Mouse (Mus musculus): ENCODE data around the gene Usf2. TPM values are rescaled to one million over a fixed set of nuclear protein-coding genes. Genes with fewer than 3 reads are reported as not detected.

The Usf2 gene
- polyA plus RNA-seq, 1 experiment: 89.6 TPM

- 83% methylated on average over 4 of the region's 4 CpGs for WGBS
- TF ChIP-seq CTCF (IDR thresholded peaks at IDR 0.05; ENCODE audit: control insufficient read depth, insufficient read depth, low read length): no peak
- TF ChIP-seq POLR2A (IDR thresholded peaks at IDR 0.05; ENCODE audit: borderline replicate concordance, control insufficient read depth, low read depth, low read length): no peak
- Histone ChIP-seq H3K4me1 (ENCODE audit: control insufficient read depth, insufficient read depth, low read length) (no peaks in the 10 kb centered on the region), H3K4me3 (replicated peaks; ENCODE audit: control insufficient read depth, low read depth, low read length) (no peak overlapping the region), H3K27ac (ENCODE audit: control insufficient read depth, insufficient read depth, low read depth, low read length, poor library complexity) (no peak overlapping the region)
Observed at GRCm38 (mm10) chr7:30981703-30982102, 25.1 kb upstream of the Usf2 start.

GRCm38 (mm10) chr7:30973501-30974289 is 17.1 kb upstream of the Usf2 start, which contains the start of gene Fam187b:
TSS of gene Fam187b (plus strand) at chr7:30973790.
- Histone ChIP-seq H3K4me3 (replicated peaks; ENCODE audit: control insufficient read depth, low read depth, low read length) (peak within 1 kb of the TSS; percentile 83), H3K27ac (ENCODE audit: control insufficient read depth, insufficient read depth, low read depth, low read length, poor library complexity) (peak within 1 kb of the TSS; percentile 45; the same call in 1 of the 2 replicates), H3K4me1 (ENCODE audit: control insufficient read depth, insufficient read depth, low read length) (no peaks in the 10 kb centered on the region)
- TF ChIP-seq CTCF (IDR thresholded peaks at IDR 0.05; ENCODE audit: control insufficient read depth, insufficient read depth, low read length): peak; percentile 95
- TF ChIP-seq POLR2A (IDR thresholded peaks at IDR 0.05; ENCODE audit: borderline replicate concordance, control insufficient read depth, low read depth, low read length): peak; percentile 37; the same call in 1 of the 2 replicates
- 1% methylated on average over 37 of the region's 37 CpGs for WGBS

GRCm38 (mm10) chr7:30973251-30973500 is 16.6 kb upstream of the Usf2 start, which contains the start of gene Lsr:
TSS of gene Lsr (minus strand) at chr7:30973464.
- no peak for TF ChIP-seq CTCF (IDR thresholded peaks at IDR 0.05; ENCODE audit: control insufficient read depth, insufficient read depth, low read length)
- H3K4me1 ChIP-seq (ENCODE audit: control insufficient read depth, insufficient read depth, low read length): no peaks in the 10 kb centered on the region
- peak within 1 kb of the TSS; percentile 83 for H3K4me3 ChIP-seq (replicated peaks; ENCODE audit: control insufficient read depth, low read depth, low read length)
- H3K27ac ChIP-seq (ENCODE audit: control insufficient read depth, insufficient read depth, low read depth, low read length, poor library complexity): peak within 1 kb of the TSS; percentile 45; the same call in 1 of the 2 replicates
- 5% methylated on average over 19 of the region's 19 CpGs for WGBS

GRCm38 (mm10) chr7:30972426-30973250 is 16.0 kb upstream of the Usf2 start:
- 26% methylated on average over 41 of the region's 41 CpGs for WGBS
- H3K27ac ChIP-seq (ENCODE audit: control insufficient read depth, insufficient read depth, low read depth, low read length, poor library complexity): peak overlapping the region; percentile 45; the same call in 1 of the 2 replicates
- peak overlapping the region; percentile 16 for H3K4me3 ChIP-seq (replicated peaks; ENCODE audit: control insufficient read depth, low read depth, low read length)
- TF ChIP-seq CTCF (IDR thresholded peaks at IDR 0.05; ENCODE audit: control insufficient read depth, insufficient read depth, low read length) (no peak), POLR2A (IDR thresholded peaks at IDR 0.05; ENCODE audit: borderline replicate concordance, control insufficient read depth, low read depth, low read length) (no peak)
- no peaks in the 10 kb centered on the region for H3K4me1 ChIP-seq (ENCODE audit: control insufficient read depth, insufficient read depth, low read length)

GRCm38 (mm10) chr7:30971901-30972300 is 15.3 kb upstream of the Usf2 start:
- H3K4me3 ChIP-seq (replicated peaks; ENCODE audit: control insufficient read depth, low read depth, low read length): no peak overlapping the region
- peaks cover under 1% of the 10 kb centered on the region; the same call in 1 of the 2 replicates for H3K4me1 ChIP-seq (ENCODE audit: control insufficient read depth, insufficient read depth, low read length)
- no peak for TF ChIP-seq POLR2A (IDR thresholded peaks at IDR 0.05; ENCODE audit: borderline replicate concordance, control insufficient read depth, low read depth, low read length)
- TF ChIP-seq CTCF (IDR thresholded peaks at IDR 0.05; ENCODE audit: control insufficient read depth, insufficient read depth, low read length): 0 out of 2 replicates have a peak, but pooled peaks have one; percentile 4
- 84% methylated on average over 15 of the region's 15 CpGs for WGBS
- no peak overlapping the region for H3K27ac ChIP-seq (ENCODE audit: control insufficient read depth, insufficient read depth, low read depth, low read length, poor library complexity)

GRCm38 (mm10) chr7:30969174-30969573 is 12.6 kb upstream of the Usf2 start:
- Histone ChIP-seq H3K27ac (ENCODE audit: control insufficient read depth, insufficient read depth, low read depth, low read length, poor library complexity) (no peak overlapping the region), H3K4me1 (ENCODE audit: control insufficient read depth, insufficient read depth, low read length) (peaks cover 2% of the 10 kb centered on the region), H3K4me3 (replicated peaks; ENCODE audit: control insufficient read depth, low read depth, low read length) (no peak overlapping the region)
- WGBS: 82% methylated on average over 4 of the region's 4 CpGs
- no peak for TF ChIP-seq CTCF (IDR thresholded peaks at IDR 0.05; ENCODE audit: control insufficient read depth, insufficient read depth, low read length)
- TF ChIP-seq POLR2A (IDR thresholded peaks at IDR 0.05; ENCODE audit: borderline replicate concordance, control insufficient read depth, low read depth, low read length): no peak

- WGBS: 85% methylated on average over 8 of the region's 8 CpGs
- Histone ChIP-seq H3K4me1 (ENCODE audit: control insufficient read depth, insufficient read depth, low read length) (peaks cover 2% of the 10 kb centered on the region), H3K27ac (ENCODE audit: control insufficient read depth, insufficient read depth, low read depth, low read length, poor library complexity) (no peak overlapping the region), H3K4me3 (replicated peaks; ENCODE audit: control insufficient read depth, low read depth, low read length) (no peak overlapping the region)
- no peak for TF ChIP-seq CTCF (IDR thresholded peaks at IDR 0.05; ENCODE audit: control insufficient read depth, insufficient read depth, low read length)
- no peak for TF ChIP-seq POLR2A (IDR thresholded peaks at IDR 0.05; ENCODE audit: borderline replicate concordance, control insufficient read depth, low read depth, low read length)
Observed at GRCm38 (mm10) chr7:30968611-30969010, 12.0 kb upstream of the Usf2 start.

GRCm38 (mm10) chr7:30966657-30967056 is 10.1 kb upstream of the Usf2 start:
- H3K4me3 ChIP-seq (replicated peaks; ENCODE audit: control insufficient read depth, low read depth, low read length): no peak overlapping the region
- 32% methylated on average over 3 of the region's 3 CpGs for WGBS
- peaks cover 2% of the 10 kb centered on the region for H3K4me1 ChIP-seq (ENCODE audit: control insufficient read depth, insufficient read depth, low read length)
- no peak overlapping the region for H3K27ac ChIP-seq (ENCODE audit: control insufficient read depth, insufficient read depth, low read depth, low read length, poor library complexity)
- TF ChIP-seq CTCF (IDR thresholded peaks at IDR 0.05; ENCODE audit: control insufficient read depth, insufficient read depth, low read length): no peak
- no peak for TF ChIP-seq POLR2A (IDR thresholded peaks at IDR 0.05; ENCODE audit: borderline replicate concordance, control insufficient read depth, low read depth, low read length)
